Mouse (Mus musculus): ENCODE results near the gene Mllt11.

- TF ChIP-seq CTCF (IDR thresholded peaks at IDR 0.05; ENCODE audit: insufficient read depth, low read length) (no peak), POLR2A (IDR thresholded peaks at IDR 0.05; ENCODE audit: borderline replicate concordance, extremely low read depth, low read depth, low read length) (no peak)
These were observed 59.3 kb downstream of the Mllt11 start for GRCm38 (mm10) chr3:95172526-95173255.

Data from lung, adult 2 months (tissue).